Mouse (Mus musculus) small intestine, adult 2 months (tissue): ENCODE results near the gene Dapl1. TPM values are rescaled to one million over a fixed set of nuclear protein-coding genes. Genes with fewer than 3 reads are reported as not detected.

Source experiments
- H3K27ac ChIP-seq: fragments of 200-500 bp; 2 replicates; pipeline ENCODE4 v1.5.1; 2012; ENCODE audit warnings: low read depth, low read length, control low read depth, inconsistent platforms; ENCODE audit not compliant: insufficient read depth
- H3K27me3 ChIP-seq: fragments of 200-500 bp; 2 replicates; pipeline ENCODE4 v1.6.1; 2012; ENCODE audit warnings: mild to moderate bottlenecking, moderate library complexity, low read length, inconsistent platforms; ENCODE audit not compliant: control insufficient read depth, insufficient read depth
- H3K36me3 ChIP-seq: fragments of 200-500 bp; 2 replicates; pipeline ENCODE4 v1.6.1; 2012; ENCODE audit warnings: mild to moderate bottlenecking, low read length, control low read depth, inconsistent platforms; ENCODE audit not compliant: control insufficient read depth, insufficient read depth
- H3K4me1 ChIP-seq: fragments of 200-500 bp; 2 replicates; pipeline ENCODE4 v1.6.1; 2012; ENCODE audit warnings: low read length, inconsistent platforms, mixed read lengths; ENCODE audit not compliant: control insufficient read depth, insufficient read depth, insufficient read length
- H3K4me3 ChIP-seq: fragments of 200-500 bp; 2 replicates; pipeline ENCODE4 v1.5.1; 2012; ENCODE audit warnings: low read depth, mild to moderate bottlenecking, control low read depth, inconsistent platforms, low read length, moderate library complexity
- CTCF ChIP-seq: fragments of 200-500 bp; IDR thresholded peaks from 2 replicates; pipeline ENCODE4 v1.5.1; 2012; ENCODE audit warnings: low read depth, mild to moderate bottlenecking, control low read depth, inconsistent platforms, low read length, moderate library complexity, mixed read lengths; ENCODE audit not compliant: insufficient replicate concordance, insufficient read length; ENCODE audit errors: extremely low read depth
- POLR2A ChIP-seq: fragments of 200-500 bp; IDR thresholded peaks from 2 replicates; pipeline ENCODE4 v1.6.1; 2012; ENCODE audit warnings: low read depth, mild to moderate bottlenecking, control low read depth, inconsistent platforms, low read length, moderate library complexity
- WGBS: fragments of 180-500 bp; shearing (Covaris S2); methylation state at CpG from one replicate; pipeline ENCODE4 v1.1.7; 2018; 5-methylcytosine and 5-hydroxymethylcytosine counted together
- polyA plus RNA-seq: library from polyadenylated mRNA; depleted of rRNA; stranded (reverse); fragments of >200 nt; gene quantifications from 2 replicates; pipeline ENCODE4 v1.2.3, GENCODE M21; 2012

Gene Dapl1
- polyA plus RNA-seq, 1 experiment = not detected

DNA sequence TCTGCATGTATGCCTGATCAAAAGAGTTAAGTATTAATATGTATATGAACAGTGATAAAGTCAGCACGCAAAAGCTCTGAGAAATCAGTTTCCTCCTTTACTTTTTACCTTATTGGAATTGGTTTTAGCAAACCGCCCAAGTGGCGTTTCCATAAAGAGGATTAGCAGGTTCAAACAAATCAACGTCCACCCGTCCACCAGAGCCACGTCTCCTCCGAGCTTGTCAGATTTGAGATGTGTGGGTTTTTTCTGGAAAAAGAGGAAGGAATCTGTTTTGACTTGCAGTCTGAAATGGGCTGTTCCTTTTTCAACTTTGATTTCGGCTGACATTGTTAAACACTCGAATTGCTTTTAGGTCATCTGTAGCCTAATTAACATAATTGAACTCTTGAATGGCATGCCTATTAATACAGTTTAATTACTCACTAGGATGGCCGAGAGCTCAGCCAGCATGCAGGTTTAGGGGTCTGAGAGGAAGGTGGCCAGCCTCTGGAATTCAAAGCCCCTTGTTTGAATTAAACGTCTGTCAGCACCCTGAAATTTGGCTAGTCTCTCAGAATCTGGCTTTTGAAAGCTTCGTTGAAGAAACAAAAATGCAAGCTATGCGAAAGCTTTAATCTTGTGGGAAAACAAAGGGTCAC lies 9.1 kb downstream of the Dapl1 start:
- TF ChIP-seq CTCF = no peak
- TF ChIP-seq POLR2A = no peak
- H3K4me3 ChIP-seq = no peak overlapping the region
- H3K4me1 ChIP-seq = no peaks in the 10 kb centered on the region
- H3K27me3 ChIP-seq = no peaks in the 10 kb centered on the region
- 29% methylated on average over 13 of the region's 13 CpGs for WGBS
- no peak overlapping the region for H3K27ac ChIP-seq
- H3K36me3 ChIP-seq = no peaks in the 10 kb centered on the region

DNA sequence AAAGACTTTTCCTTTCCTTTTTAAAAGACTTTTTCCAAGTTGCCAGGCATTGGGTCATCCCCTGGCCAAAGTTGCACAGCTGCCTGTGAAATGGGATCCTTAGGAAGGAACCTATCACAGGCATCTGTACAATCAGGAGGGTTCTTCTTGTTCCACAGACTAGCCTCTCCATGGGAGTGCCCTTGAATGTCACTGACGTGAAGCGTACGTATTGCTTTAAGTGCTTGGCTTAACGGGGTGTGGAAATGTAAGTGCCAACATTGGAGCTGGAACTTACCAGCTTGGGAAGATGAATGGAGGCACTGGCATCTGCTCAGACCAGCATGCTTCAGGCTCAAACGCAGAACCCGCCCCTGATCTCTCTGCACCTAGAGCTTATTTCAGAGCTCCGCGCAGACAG lies 14.7 kb downstream of the Dapl1 start:
- no peak overlapping the region for H3K27ac ChIP-seq
- 83% methylated on average over 8 of the region's 8 CpGs for WGBS
- no peak for TF ChIP-seq CTCF
- H3K4me3 ChIP-seq = no peak overlapping the region
- H3K4me1 ChIP-seq = peaks cover 2% of the 10 kb centered on the region; the same call in 1 of the 2 replicates
- no peaks in the 10 kb centered on the region for H3K27me3 ChIP-seq
- H3K36me3 ChIP-seq = no peaks in the 10 kb centered on the region

DNA sequence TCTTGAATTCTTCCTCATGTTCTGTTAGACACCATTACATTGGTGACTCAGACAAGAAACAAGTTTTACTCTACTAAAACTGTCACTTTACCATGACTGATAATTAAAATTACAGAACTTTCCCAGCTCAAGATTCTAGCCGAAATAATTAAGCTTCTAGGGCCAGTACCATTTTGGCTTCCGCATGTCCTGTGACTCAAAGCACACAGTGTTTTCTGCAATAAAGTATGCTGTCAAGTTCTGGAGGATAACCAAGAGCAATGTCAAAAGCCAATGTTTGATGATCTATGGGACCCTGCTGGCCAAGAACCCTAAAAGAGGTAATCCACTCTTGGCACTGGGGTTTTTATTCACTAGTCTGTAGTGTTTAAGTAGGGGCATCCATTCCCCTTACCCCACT lies 15.3 kb downstream of the Dapl1 start:
- TF ChIP-seq POLR2A (no peak), CTCF (no peak)
- Histone ChIP-seq H3K27me3 (no peaks in the 10 kb centered on the region), H3K4me3 (no peak overlapping the region), H3K27ac (no peak overlapping the region), H3K36me3 (no peaks in the 10 kb centered on the region), H3K4me1 (peaks cover 2% of the 10 kb centered on the region; the same call in 1 of the 2 replicates)
- 89% methylated on average over 2 of the region's 2 CpGs for whole genome bisulfite sequencing

DNA sequence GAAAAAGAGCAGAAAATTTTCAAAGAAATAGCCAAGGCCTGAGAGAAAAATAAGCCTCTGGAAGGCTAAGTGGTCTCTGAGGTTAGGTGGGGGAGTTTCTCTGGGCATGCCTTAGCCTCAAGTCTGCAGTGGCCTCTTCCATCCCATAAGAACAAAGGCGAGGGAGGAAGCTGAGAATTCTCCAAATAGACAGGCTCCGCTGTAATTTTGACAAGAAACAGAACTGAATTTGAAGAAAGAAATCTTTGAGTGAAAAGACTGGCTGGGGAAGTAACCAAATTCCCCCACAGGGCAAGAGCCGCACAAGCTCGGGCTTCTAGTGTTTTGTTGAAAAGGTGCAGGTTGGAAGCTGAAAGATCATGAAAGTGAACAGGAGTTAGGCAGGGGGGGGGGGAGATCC lies 24.6 kb downstream of the Dapl1 start:
- no peak for TF ChIP-seq POLR2A
- TF ChIP-seq CTCF = no peak
- no peak overlapping the region for H3K27ac ChIP-seq
- WGBS = 87% methylated on average over 4 of the region's 4 CpGs
- H3K4me3 ChIP-seq = no peak overlapping the region
- H3K4me1 ChIP-seq = no peaks in the 10 kb centered on the region
- no peaks in the 10 kb centered on the region for H3K27me3 ChIP-seq
- no peaks in the 10 kb centered on the region for H3K36me3 ChIP-seq

DNA sequence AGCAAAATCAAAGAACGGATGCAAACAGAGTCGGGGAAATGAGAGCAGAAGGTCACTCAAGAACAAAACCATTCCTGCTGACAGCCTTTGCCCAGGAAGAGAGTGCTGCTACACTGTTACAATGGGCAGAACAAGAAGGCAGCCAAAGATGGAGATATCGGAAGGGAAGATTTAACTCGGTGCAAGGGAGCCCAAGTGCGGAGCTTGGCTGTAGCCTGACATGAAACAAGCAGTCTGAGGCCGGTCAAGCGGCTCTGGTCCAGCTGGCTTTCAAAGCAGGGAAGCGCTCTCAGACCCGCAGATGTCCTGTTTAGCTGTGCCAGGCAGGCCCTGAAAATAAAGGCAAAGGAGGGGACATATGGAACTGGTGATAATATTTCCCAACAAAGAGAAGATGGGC lies 26.0 kb downstream of the Dapl1 start:
- no peak for TF ChIP-seq POLR2A
- TF ChIP-seq CTCF = no peak
- Histone ChIP-seq H3K36me3 (no peaks in the 10 kb centered on the region), H3K27me3 (no peaks in the 10 kb centered on the region), H3K27ac (no peak overlapping the region), H3K4me1 (no peaks in the 10 kb centered on the region), H3K4me3 (no peak overlapping the region)
- WGBS = 62% methylated on average over 9 of the region's 9 CpGs

DNA sequence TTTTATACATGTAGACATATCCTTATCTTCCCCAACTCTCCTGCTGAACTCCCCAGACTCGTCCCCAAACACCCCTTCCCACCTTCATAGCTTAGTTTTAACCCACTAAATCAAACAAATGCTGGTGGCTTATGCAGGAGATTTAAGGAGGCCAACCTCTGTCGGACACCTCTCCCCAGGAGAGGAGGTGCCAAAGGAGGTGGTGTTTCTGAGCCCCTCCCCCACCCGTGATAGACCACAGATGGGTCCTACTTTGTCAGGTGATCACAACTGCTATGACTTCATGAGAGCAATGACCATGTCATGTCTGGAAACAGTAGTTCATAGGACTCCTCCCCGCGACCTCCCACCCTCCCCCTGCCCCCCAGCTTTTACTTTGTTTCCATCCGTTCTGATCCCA lies 26.4 kb downstream of the Dapl1 start:
- Histone ChIP-seq H3K4me3 (no peak overlapping the region), H3K36me3 (no peaks in the 10 kb centered on the region), H3K27ac (no peak overlapping the region), H3K27me3 (no peaks in the 10 kb centered on the region), H3K4me1 (no peaks in the 10 kb centered on the region)
- no peak for TF ChIP-seq CTCF
- TF ChIP-seq POLR2A = no peak
- 72% methylated on average over 6 of the region's 6 CpGs for whole genome bisulfite sequencing

DNA sequence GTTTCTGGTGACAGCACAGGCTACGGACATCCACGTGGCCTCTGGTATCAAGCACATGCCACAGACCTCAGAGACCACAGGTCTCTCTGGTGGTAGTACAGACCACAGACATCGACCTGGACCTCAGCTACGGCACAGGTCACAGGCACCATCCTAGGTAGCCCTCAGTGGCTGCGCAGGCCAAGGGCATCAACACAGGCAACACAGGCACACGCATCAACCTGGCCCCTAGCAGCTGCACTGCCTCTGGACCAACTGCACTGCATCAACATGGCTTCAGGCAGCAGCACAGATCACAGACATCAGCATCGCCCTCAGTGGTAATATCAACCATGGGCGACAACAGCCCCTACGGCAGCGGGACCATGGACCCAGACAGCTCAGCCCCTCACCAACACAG lies 36.2 kb downstream of the Dapl1 start:
- Histone ChIP-seq H3K27ac (no peak overlapping the region), H3K36me3 (no peaks in the 10 kb centered on the region), H3K4me3 (no peak overlapping the region), H3K27me3 (no peaks in the 10 kb centered on the region), H3K4me1 (no peaks in the 10 kb centered on the region)
- 90% methylated on average over 10 of the region's 10 CpGs for WGBS
- no peak for TF ChIP-seq CTCF
- no peak for TF ChIP-seq POLR2A
